Mouse (Mus musculus) CH12.LX (cell line): ENCODE results near the gene Cep104. TPM values are rescaled to one million over a fixed set of nuclear protein-coding genes. Genes with fewer than 3 reads are reported as not detected.

Experiments
- DNase-seq: peaks from one replicate; pipeline ENCODE4 v3.0.0-alpha.2; 2013; ENCODE audit errors: extremely low read depth
- H3K27ac ChIP-seq: 2 replicates; pipeline ENCODE4 v1.5.1; 2012; ENCODE audit warnings: low read depth, mild to moderate bottlenecking, control low read depth, moderate library complexity; ENCODE audit not compliant: insufficient read depth
- H3K27me3 ChIP-seq: replicated peaks from 2 replicates; pipeline ENCODE3; 2012; ENCODE audit warnings: inconsistent platforms
- H3K36me3 ChIP-seq, 2 experiments: replicated peaks in 1 of 2; 2 replicates each; pipeline versions ENCODE3 to v1.6.1; 2012; ENCODE audit warnings: inconsistent platforms in 1 of 2, low read length in 1 of 2, mild to moderate bottlenecking in 1 of 2, mixed read lengths in 1 of 2, moderate library complexity in 1 of 2; ENCODE audit not compliant: control insufficient read depth in 1 of 2, insufficient read depth in 1 of 2
- H3K4me1 ChIP-seq, 2 experiments: 2 replicates each; pipeline ENCODE4 v1.6.1; 2012; ENCODE audit warnings: inconsistent platforms in 1 of 2, moderate library complexity in 1 of 2; ENCODE audit not compliant: insufficient read depth in 2 of 2, control insufficient read depth in 1 of 2
- H3K4me2 ChIP-seq: 2 replicates; pipeline ENCODE4 v1.6.1; 2012; ENCODE audit warnings: low read depth, mild to moderate bottlenecking, control low read depth; ENCODE audit not compliant: poor library complexity, insufficient read depth, severe bottlenecking
- H3K4me3 ChIP-seq, 3 experiments: fragments of 150-350 bp in 1 of 3; sonication (generic) in 1 of 3; replicated peaks in 1 of 3; 2 replicates each; pipeline versions ENCODE3 to v1.5.1; 2011 to 2012; ENCODE audit warnings: low read depth in 2 of 3, low read length in 2 of 3, mild to moderate bottlenecking in 2 of 3, moderate library complexity in 2 of 3, control low read depth in 1 of 3, improper control_type of control experiment in 1 of 3, inconsistent platforms in 1 of 3, mixed read lengths in 1 of 3; ENCODE audit not compliant: poor library complexity in 1 of 3
- H3K79me2 ChIP-seq: replicated peaks from 2 replicates; pipeline ENCODE4 v1.6.1; 2012; ENCODE audit warnings: mild to moderate bottlenecking, moderate library complexity; ENCODE audit not compliant: control insufficient read depth, poor library complexity, insufficient read depth, severe bottlenecking; ENCODE audit errors: extremely low read depth
- H3K9ac ChIP-seq: 2 replicates; pipeline ENCODE4 v1.6.1; 2012; ENCODE audit warnings: low read depth, mild to moderate bottlenecking, control low read depth, moderate library complexity; ENCODE audit not compliant: insufficient read depth
- H3K9me3 ChIP-seq: replicated peaks from 2 replicates; pipeline ENCODE3; 2012; ENCODE audit warnings: low read length, inconsistent platforms, mixed read lengths
- BHLHE40 ChIP-seq: IDR thresholded peaks from 2 replicates; pipeline ENCODE4 v1.6.1; 2011; ENCODE audit warnings: mild to moderate bottlenecking, low read depth, low read length, improper control_type of control experiment
- CHD1 ChIP-seq: IDR thresholded peaks from 2 replicates; pipeline ENCODE4 v1.6.1; 2012; ENCODE audit warnings: low read depth, low read length, improper control_type of control experiment, inconsistent platforms
- CHD2 ChIP-seq: IDR thresholded peaks from 2 replicates; pipeline ENCODE4 v1.6.1; 2011; ENCODE audit warnings: low read length, improper control_type of control experiment
- CTCF ChIP-seq, 2 experiments: IDR thresholded peaks in 1 of 2; conservative IDR thresholded peaks in 1 of 2; 2 replicates each; pipeline ENCODE4 v1.5.1; 2011 to 2012; ENCODE audit warnings: low read depth in 2 of 2, low read length in 2 of 2, improper control_type of control experiment in 1 of 2, inconsistent platforms in 1 of 2, mild to moderate bottlenecking in 1 of 2, moderate library complexity in 1 of 2
- GABPA ChIP-seq: IDR thresholded peaks from 2 replicates; pipeline ENCODE4 v1.6.1; 2012; ENCODE audit warnings: low read depth, low read length, improper control_type of control experiment, inconsistent platforms; ENCODE audit not compliant: insufficient replicate concordance
- HCFC1 ChIP-seq: IDR thresholded peaks from 2 replicates; pipeline ENCODE4 v1.6.1; 2012; ENCODE audit warnings: low read depth, mild to moderate bottlenecking, inconsistent platforms, low read length, improper control_type of control experiment
- IRF4 ChIP-seq: IDR thresholded peaks from 2 replicates; pipeline ENCODE4 v1.6.1; 2014; ENCODE audit warnings: low read depth, mild to moderate bottlenecking, inconsistent platforms, low read length, improper control_type of control experiment
- JUN ChIP-seq: IDR thresholded peaks from 2 replicates; pipeline ENCODE4 v1.6.1; 2011; ENCODE audit warnings: low read depth, mild to moderate bottlenecking, low read length, improper control_type of control experiment, moderate library complexity; ENCODE audit not compliant: insufficient read depth
- KAT2A ChIP-seq: IDR thresholded peaks from 2 replicates; pipeline ENCODE4 v1.6.1; 2012; ENCODE audit warnings: low read length, improper control_type of control experiment, inconsistent platforms; ENCODE audit not compliant: insufficient replicate concordance
- MAX ChIP-seq: IDR thresholded peaks from 2 replicates; pipeline ENCODE4 v1.6.1; 2011; ENCODE audit warnings: low read length, improper control_type of control experiment
- MAZ ChIP-seq: IDR thresholded peaks from 2 replicates; pipeline ENCODE4 v1.6.1; 2012; ENCODE audit warnings: low read depth, mild to moderate bottlenecking, inconsistent platforms, low read length, improper control_type of control experiment, moderate library complexity
- MEF2A ChIP-seq: IDR thresholded peaks from 2 replicates; pipeline ENCODE4 v1.6.1; 2014; ENCODE audit warnings: low read depth, mild to moderate bottlenecking, inconsistent platforms, low read length, improper control_type of control experiment, borderline replicate concordance
- MXI1 ChIP-seq: IDR thresholded peaks from 2 replicates; pipeline ENCODE4 v1.6.1; 2011; ENCODE audit warnings: mild to moderate bottlenecking, low read depth, low read length, improper control_type of control experiment
- MYC ChIP-seq: IDR thresholded peaks from 2 replicates; pipeline ENCODE4 v1.6.1; 2011; ENCODE audit warnings: low read depth, mild to moderate bottlenecking, improper control_type of control experiment, low read length
- NRF1 ChIP-seq: IDR thresholded peaks from 2 replicates; pipeline ENCODE4 v1.6.1; 2014; ENCODE audit warnings: low read depth, mild to moderate bottlenecking, inconsistent platforms, low read length, improper control_type of control experiment, moderate library complexity
- RAD21 ChIP-seq: IDR thresholded peaks from 2 replicates; pipeline ENCODE4 v1.6.1; 2011; ENCODE audit warnings: low read depth, mild to moderate bottlenecking, low read length, improper control_type of control experiment, moderate library complexity
- RCOR1 ChIP-seq: conservative IDR thresholded peaks from 2 replicates; pipeline ENCODE4 v1.6.1; 2012; ENCODE audit warnings: low read depth, mild to moderate bottlenecking, inconsistent platforms, low read length, improper control_type of control experiment
- SIN3A ChIP-seq: IDR thresholded peaks from 2 replicates; pipeline ENCODE4 v1.6.1; 2012; ENCODE audit warnings: low read length, improper control_type of control experiment, inconsistent platforms
- SMC3 ChIP-seq: IDR thresholded peaks from 2 replicates; pipeline ENCODE4 v1.6.1; 2011; ENCODE audit warnings: low read depth, low read length, improper control_type of control experiment
- TBP ChIP-seq: conservative IDR thresholded peaks from 2 replicates; pipeline ENCODE4 v1.6.1; 2011; ENCODE audit warnings: low read depth, low read length, improper control_type of control experiment
- TCF12 ChIP-seq: IDR thresholded peaks from 2 replicates; pipeline ENCODE4 v1.6.1; 2014; ENCODE audit warnings: low read depth, mild to moderate bottlenecking, inconsistent platforms, low read length, improper control_type of control experiment
- USF1 ChIP-seq: IDR thresholded peaks from 2 replicates; pipeline ENCODE4 v1.6.1; 2014; ENCODE audit warnings: low read depth, mild to moderate bottlenecking, inconsistent platforms, low read length, improper control_type of control experiment
- ZKSCAN1 ChIP-seq: IDR thresholded peaks from 2 replicates; pipeline ENCODE4 v1.6.1; 2012; ENCODE audit warnings: low read depth, inconsistent platforms, low read length, improper control_type of control experiment, borderline replicate concordance
- ZMIZ1 ChIP-seq: IDR thresholded peaks from 2 replicates; pipeline ENCODE4 v1.6.1; 2012; ENCODE audit warnings: low read depth, mild to moderate bottlenecking, inconsistent platforms, low read length, improper control_type of control experiment
- dilution Hi-C: fragments of 300-500 bp; cut with MboI; formaldehyde crosslinking; loops from 2 replicates; pipeline ENCODE4 v1.14.3; 2020; ENCODE audit warnings: low sequenced_read_pairs; ENCODE audit not compliant: extremely low pct_unique_long_range_greater_than_20kb, extremely low pct_ligation_motif_present
- in situ Hi-C: fragments of 300-500 bp; cut with MboI; formaldehyde crosslinking; loops from 3 replicates; pipeline ENCODE4 v1.14.3; 2019; ENCODE audit warnings: low sequenced_read_pairs, low pct_ligation_motif_present, low pct_unique_long_range_greater_than_20kb, mixed read lengths
- polyA plus RNA-seq: library from polyadenylated mRNA; unstranded; fragments of >175 nt; gene quantifications from 2 replicates; pipeline ENCODE4 v1.2.1, GENCODE M21; 2012; ENCODE audit warnings: low read depth; ENCODE audit not compliant: insufficient read length
- total RNA-seq, 2 experiments: library from RNA; depleted of rRNA; stranded (reverse); fragments of 300-350 nt in 1 of 2; fragments of >200 nt in 1 of 2; gene quantifications; 2 replicates each; pipeline ENCODE4 v1.2.3; 2012 to 2014

Cep104 gene
- total and polyA plus RNA-seq, 3 experiments: 4.6 to 10.9 (median 7.0) TPM

GRCm38 (mm10) chr4:153957444-153958250, 17.3 kb upstream of the Cep104 start (continued):
- TF ChIP-seq JUN: no peak
- no peak for TF ChIP-seq GABPA
- TF ChIP-seq CHD1: peak; percentile 47; the same call in 1 of the 2 replicates
- TF ChIP-seq IRF4: no peak
- TF ChIP-seq RCOR1: no peak
- TF ChIP-seq CHD2: no peak; the same call in 1 of the 2 replicates
- TF ChIP-seq USF1: no peak
- TF ChIP-seq MXI1: 0 out of 2 replicates have a peak, but pooled peaks have one; percentile 24

DNA sequence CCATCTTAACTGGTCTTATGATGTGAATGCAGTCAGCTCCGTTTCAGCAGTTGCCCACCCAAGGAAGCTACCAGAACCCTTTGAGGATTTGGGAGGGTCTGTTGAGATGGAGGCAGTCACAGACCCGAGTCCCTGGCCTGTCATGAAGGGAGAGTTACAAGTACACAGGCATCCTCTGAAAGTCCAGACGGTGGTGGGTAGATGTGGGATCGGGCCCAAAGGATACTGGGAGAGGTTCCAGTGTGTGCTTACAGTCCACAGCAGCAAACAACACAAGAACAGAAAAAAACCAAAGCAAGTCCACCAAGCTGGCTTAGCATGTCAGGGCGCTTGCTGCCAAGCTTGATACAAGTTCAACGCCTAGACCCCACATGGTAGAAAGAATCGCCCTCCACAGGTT, 12.4 kb upstream of the Cep104 start:
- DNase-seq: no peak
- H3K9me3 ChIP-seq: no peaks in the 10 kb centered on the region
- H3K27me3 ChIP-seq: no peaks in the 10 kb centered on the region
- dilution Hi-C loops: no loop called here
- no peak for TF ChIP-seq GABPA
- no peak for TF ChIP-seq TCF12
- no peak for TF ChIP-seq CHD1
- no peak for TF ChIP-seq USF1
- TF ChIP-seq, all 38 proteins: peak for 0
- Histone ChIP-seq H3K4me3 (no peak overlapping the region), H3K4me2 (no peak overlapping the region), H3K36me3 (peaks cover 57 to 80% of the 10 kb centered on the region in 2 experiments), H3K9ac (no peak overlapping the region), H3K27ac (no peak overlapping the region), H3K4me1 (peaks cover 4 to 23% of the 10 kb centered on the region in 2 experiments; a peak in 3 of 4 replicates), H3K79me2 (no peaks in the 10 kb centered on the region)
- in situ Hi-C loops: no loop called here

DNA sequence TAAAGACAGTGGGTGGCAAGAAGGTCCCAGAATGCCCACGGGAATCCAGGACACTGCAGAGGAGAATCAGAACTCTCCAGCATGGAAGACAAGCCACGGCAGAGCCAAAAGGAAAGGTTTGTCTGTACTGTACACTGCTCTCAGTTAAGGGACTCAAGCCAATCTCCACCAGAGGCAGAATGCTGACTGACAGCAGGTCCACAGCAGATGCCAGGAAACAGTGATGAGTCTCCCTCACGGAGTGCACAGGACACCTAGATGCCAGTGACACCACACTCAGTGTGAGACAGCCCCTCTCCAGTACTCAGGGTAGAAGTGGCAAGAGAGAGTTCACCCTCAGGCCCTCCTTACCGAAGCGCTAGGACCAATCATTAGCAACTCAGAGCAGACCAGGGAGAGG, 8.3 kb upstream of the Cep104 start:
- Histone ChIP-seq H3K27ac (no peak overlapping the region), H3K4me2 (no peak overlapping the region), H3K4me1 (peaks cover 3 to 10% of the 10 kb centered on the region in 2 experiments; a peak in 2 of 4 replicates), H3K36me3 (peaks cover 65 to 95% of the 10 kb centered on the region in 2 experiments), H3K9ac (no peak overlapping the region), H3K79me2 (no peaks in the 10 kb centered on the region), H3K9me3 (no peaks in the 10 kb centered on the region), H3K4me3 (no peak overlapping the region), H3K27me3 (no peaks in the 10 kb centered on the region)
- TF ChIP-seq SMC3 (no peak), ZKSCAN1 (no peak), USF1 (no peak), MEF2A (no peak), MXI1 (no peak), MAX (no peak), MYC (no peak), CHD2 (no peak), JUN (no peak), IRF4 (no peak), RAD21 (no peak), TBP (no peak), ZMIZ1 (no peak), NRF1 (no peak), HCFC1 (no peak), SIN3A (no peak), BHLHE40 (no peak), KAT2A (no peak), CTCF (conservative IDR thresholded peaks at IDR 0.05 in 1 of 2, IDR thresholded peaks at IDR 0.05 in 1 of 2; ENCODE audit: low read depth in 2 of 2, low read length in 2 of 2) (no peak), MAZ (no peak)
- no peak for DNase-seq
- dilution Hi-C loops: no loop called here
- in situ Hi-C loops: no loop called here
